Mouse (Mus musculus) erythroblast, embryonic 14.5 days (primary cell): ENCODE measurements around the gene Ldlrad3.

ENCODE experiments used
- GATA1 ChIP-seq: IDR thresholded peaks from 2 replicates; pipeline ENCODE4 v1.6.1; 2012; ENCODE audit warnings: low read length, inconsistent platforms, mixed read lengths
- TAL1 ChIP-seq: IDR thresholded peaks from 3 replicates; pipeline ENCODE4 v1.6.1; 2012; ENCODE audit warnings: low read length, inconsistent platforms, mixed read lengths

DNA sequence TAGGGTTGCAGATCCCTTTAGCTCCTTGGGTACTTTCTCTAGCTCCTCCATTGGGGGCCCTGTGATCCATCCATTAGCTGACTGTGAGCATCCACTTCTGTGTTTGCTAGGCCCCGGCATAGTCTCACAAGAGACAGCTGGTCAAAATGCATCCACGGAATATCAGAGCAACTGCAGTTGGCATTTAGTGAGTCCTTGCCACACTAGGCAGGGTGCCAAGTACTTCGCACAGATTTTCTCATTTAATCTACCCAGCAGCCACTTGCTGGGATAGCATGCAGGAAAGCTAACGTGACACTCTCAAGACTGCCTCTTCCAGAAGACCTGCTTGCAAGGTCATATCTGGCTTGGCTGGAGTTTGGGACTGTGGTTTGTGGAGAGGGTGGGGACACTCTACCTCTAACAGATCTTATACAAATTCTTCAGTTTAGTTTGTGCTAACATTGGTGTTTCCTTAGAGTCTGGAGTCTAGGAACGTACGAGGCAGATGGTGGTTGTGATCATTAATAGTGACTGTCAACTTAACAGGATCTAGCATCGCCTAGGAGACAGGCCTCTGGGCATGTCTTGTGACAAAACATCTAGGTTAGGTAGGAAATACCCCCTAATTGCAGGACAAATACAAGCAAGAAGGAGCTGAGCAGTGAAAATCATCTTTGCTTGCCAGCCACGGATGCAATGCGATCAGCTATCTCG is 115.0 kb downstream of the Ldlrad3 start:
- TF ChIP-seq GATA1 (no peak), TAL1 (no peak)
